Mouse (Mus musculus) E14TG2a.4 (cell line): ENCODE measurements at regions not wholly inside any gene's neighbourhood (a gene's known extent, or its start where the extent isn't known, plus 50 kb on each side); places are given as distances from the start of the nearest gene placed in this dataset.
"Not testable (repeated sequence)": the region's sequence is repeated elsewhere in the genome, so short reads cannot be mapped to it uniquely, and the experiment has no call there.

Experiments
- H3K27me3 ChIP-seq: 2 replicates; pipeline ENCODE4 v1.6.1; 2014; ENCODE audit warnings: low read length, control low read depth; ENCODE audit not compliant: insufficient read depth
- H3K36me3 ChIP-seq: 2 replicates; pipeline ENCODE4 v1.6.1; 2014; ENCODE audit warnings: low read length, control low read depth; ENCODE audit not compliant: insufficient read depth
- H3K4me1 ChIP-seq: replicated peaks from 2 replicates; pipeline ENCODE4 v1.6.1; 2014; ENCODE audit warnings: low read depth, low read length, control low read depth
- H3K4me3 ChIP-seq: replicated peaks from 2 replicates; pipeline ENCODE4 v1.5.1; 2014; ENCODE audit warnings: mild to moderate bottlenecking, low read length
- H3K9me3 ChIP-seq: 2 replicates; pipeline ENCODE4 v1.6.1; 2014; ENCODE audit warnings: low read length, control low read depth
- CTCF ChIP-seq: conservative IDR thresholded peaks from 2 replicates; pipeline ENCODE4 v1.5.1; 2014; ENCODE audit warnings: low read length
- NANOG ChIP-seq: IDR thresholded peaks from 2 replicates; pipeline ENCODE4 v1.6.1; 2014; ENCODE audit warnings: borderline replicate concordance, low read length, mixed read lengths
- POU5F1 ChIP-seq: IDR thresholded peaks from 2 replicates; pipeline ENCODE4 v1.6.1; 2014; ENCODE audit warnings: low read length, borderline replicate concordance

- Histone ChIP-seq H3K4me1 (peaks cover 15% of the 10 kb centered on the region), H3K4me3 (no peak overlapping the region), H3K9me3 (peaks cover 3% of the 10 kb centered on the region; the same call in 1 of the 2 replicates), H3K27me3 (no peaks in the 10 kb centered on the region), H3K36me3 (no peaks in the 10 kb centered on the region)
- TF ChIP-seq POU5F1 (no peak), NANOG (no peak), CTCF (no peak)
Observed at GRCm38 (mm10) chrX:17724398-17724797, 152.3 kb upstream of the Fundc1 start.

- H3K4me1 ChIP-seq: peaks cover 15% of the 10 kb centered on the region
- not testable (repeated sequence) for H3K36me3 ChIP-seq, H3K9me3 ChIP-seq, H3K27me3 ChIP-seq, H3K4me3 ChIP-seq
Observed at GRCm38 (mm10) chrX:17721866-17722625, 149.9 kb upstream of the Fundc1 start.

- Histone ChIP-seq H3K27me3 (no peaks in the 10 kb centered on the region), H3K4me3 (no peak overlapping the region), H3K4me1 (no peaks in the 10 kb centered on the region), H3K36me3 (no peaks in the 10 kb centered on the region), H3K9me3 (no peaks in the 10 kb centered on the region)
- TF ChIP-seq CTCF: no peak
Observed at GRCm38 (mm10) chrX:17714534-17714933, 142.4 kb upstream of the Fundc1 start.

GRCm38 (mm10) chrX:17712919-17713318, 140.8 kb upstream of the Fundc1 start:
- Histone ChIP-seq H3K4me1 (no peaks in the 10 kb centered on the region), H3K27me3 (no peaks in the 10 kb centered on the region), H3K36me3 (no peaks in the 10 kb centered on the region), H3K9me3 (no peaks in the 10 kb centered on the region), H3K4me3 (no peak overlapping the region)
- TF ChIP-seq POU5F1 (no peak), NANOG (no peak), CTCF (no peak)

- Histone ChIP-seq H3K9me3 (no peaks in the 10 kb centered on the region), H3K27me3 (no peaks in the 10 kb centered on the region), H3K4me3 (no peak overlapping the region), H3K36me3 (no peaks in the 10 kb centered on the region), H3K4me1 (no peaks in the 10 kb centered on the region)
- TF ChIP-seq NANOG (no peak), CTCF (no peak), POU5F1 (no peak)
Observed at GRCm38 (mm10) chrX:17712475-17712874, 140.3 kb upstream of the Fundc1 start.
